Mouse (Mus musculus) G1E (cell line): ENCODE measurements around the gene Arhgef40. TPM values are rescaled to one million over a fixed set of nuclear protein-coding genes. Genes with fewer than 3 reads are reported as not detected.

ENCODE experiments used
- ATAC-seq: 2 replicates; pipeline ENCODE4 v1.8.0; 2016; ENCODE audit warnings: mild to moderate bottlenecking; ENCODE audit not compliant: insufficient number of reproducible peaks, poor library complexity, low FRiP score, severe bottlenecking; ENCODE audit errors: extremely low read depth
- DNase-seq: peaks from one replicate; pipeline ENCODE4 v3.0.0; 2012; ENCODE audit warnings: low spot score
- H3K27me3 ChIP-seq: 2 replicates; pipeline ENCODE4 v1.6.1; 2012; ENCODE audit warnings: mild to moderate bottlenecking, low read length, inconsistent platforms; ENCODE audit not compliant: insufficient read depth
- H3K36me3 ChIP-seq: replicated peaks from 2 replicates; pipeline ENCODE3; 2012; ENCODE audit warnings: mild to moderate bottlenecking, inconsistent platforms
- H3K4me1 ChIP-seq: 2 replicates; pipeline ENCODE4 v1.6.1; 2012; ENCODE audit warnings: low read depth, low read length, inconsistent platforms, mixed read lengths; ENCODE audit not compliant: insufficient read depth
- H3K4me3 ChIP-seq: 2 replicates; pipeline ENCODE4 v1.5.1; 2012; ENCODE audit warnings: low read depth, mild to moderate bottlenecking, inconsistent platforms, low read length, moderate library complexity, mixed read lengths
- H3K9me3 ChIP-seq: replicated peaks from 2 replicates; pipeline ENCODE4 v1.6.1; 2012; ENCODE audit warnings: inconsistent platforms
- CTCF ChIP-seq: IDR thresholded peaks from 2 replicates; pipeline ENCODE4 v1.5.1; 2012; ENCODE audit warnings: low read depth, low read length, inconsistent platforms, mixed read lengths
- GATA1 ChIP-seq: IDR thresholded peaks from 2 replicates; pipeline ENCODE4 v1.6.1; 2012; ENCODE audit warnings: borderline replicate concordance, low read length, inconsistent platforms, mixed read lengths
- GATA2 ChIP-seq: IDR thresholded peaks from 2 replicates; pipeline ENCODE4 v1.6.1; 2012; ENCODE audit warnings: low read depth, low read length, inconsistent platforms, borderline replicate concordance
- POLR2AphosphoS5 ChIP-seq: IDR thresholded peaks from 2 replicates; pipeline ENCODE4 v1.6.1; 2012; ENCODE audit warnings: low read depth, low read length, inconsistent platforms; ENCODE audit not compliant: insufficient replicate concordance
- TAL1 ChIP-seq: conservative IDR thresholded peaks from 2 replicates; pipeline ENCODE4 v1.6.1; 2012; ENCODE audit warnings: low read depth, low read length, inconsistent platforms, mixed read lengths
- polyA plus RNA-seq: library from polyadenylated mRNA; stranded (reverse); fragments of >175 nt; gene quantifications from 2 replicates; pipeline ENCODE4 v1.2.3, GENCODE M21; 2012
- total RNA-seq, 2 experiments: library from RNA; stranded (forward) in 1 of 2; stranded (reverse) in 1 of 2; fragments of 200-1000 nt in 1 of 2; fragments of >200 nt in 1 of 2; fragmentation: Nextera tagmentation in 1 of 2; gene quantifications; 2 replicates each; pipeline ENCODE4 v1.2.3; 2014 to 2017

The Arhgef40 gene
- total and polyA plus RNA-seq, 3 experiments = 3.1 to 37.5 (median 32.2) TPM

GRCm38 (mm10) chr14:52019590-52020340 is 35.2 kb downstream of the Arhgef40 start:
- peak; percentile 55 for ATAC-seq
- no peak for TF ChIP-seq GATA1
- no peak for TF ChIP-seq TAL1
- no peak for TF ChIP-seq POLR2AphosphoS5
- no peak for TF ChIP-seq CTCF
- no peak for TF ChIP-seq GATA2
- DNase-seq = peak; percentile 81
- H3K4me1 ChIP-seq = peaks cover 83% of the 10 kb centered on the region
- H3K27me3 ChIP-seq = no peaks in the 10 kb centered on the region
- H3K36me3 ChIP-seq = peaks cover 24% of the 10 kb centered on the region
- no peaks in the 10 kb centered on the region for H3K9me3 ChIP-seq
- H3K4me3 ChIP-seq = peak overlapping the region; percentile 80

GRCm38 (mm10) chr14:52020486-52021137 is 36.1 kb downstream of the Arhgef40 start, which contains the start of gene Zfp219:
Gene Zfp219, minus strand, starts transcription at chr14:52020733.
- DNase-seq = peak; percentile 68

GRCm38 (mm10) chr14:52021138-52021529 is 36.6 kb downstream of the Arhgef40 start:
- ATAC-seq (no peak), DNase-seq (no peak)
- Histone ChIP-seq H3K4me3 (peak overlapping the region; percentile 51; the same call in 1 of the 2 replicates), H3K9me3 (no peaks in the 10 kb centered on the region), H3K36me3 (peaks cover 24% of the 10 kb centered on the region), H3K4me1 (peaks cover 71% of the 10 kb centered on the region), H3K27me3 (no peaks in the 10 kb centered on the region)
- TF ChIP-seq CTCF (no peak), TAL1 (no peak), GATA1 (no peak), POLR2AphosphoS5 (no peak), GATA2 (no peak)

More at GRCm38 (mm10) chr14:52020486-52021137, 36.1 kb downstream of the Arhgef40 start, which contains the start of gene Zfp219:
- TF ChIP-seq GATA2 (no peak), POLR2AphosphoS5 (0 out of 2 replicates have a peak, but pooled peaks have one; percentile 46)
- H3K4me1 ChIP-seq = peaks cover 76% of the 10 kb centered on the region
- peak; percentile 41; the same call in 1 of the 2 replicates for ATAC-seq
- H3K36me3 ChIP-seq = peaks cover 24% of the 10 kb centered on the region
- H3K4me3 ChIP-seq = peak within 1 kb of the TSS; percentile 80
- H3K27me3 ChIP-seq = no peaks in the 10 kb centered on the region
- H3K9me3 ChIP-seq = no peaks in the 10 kb centered on the region

GRCm38 (mm10) chr14:52021568-52022212 is 37.2 kb downstream of the Arhgef40 start:
- H3K27me3 ChIP-seq = no peaks in the 10 kb centered on the region
- ATAC-seq = peak; percentile 37
- H3K9me3 ChIP-seq = no peaks in the 10 kb centered on the region
- no peak for DNase-seq
- TF ChIP-seq GATA2 (no peak), POLR2AphosphoS5 (no peak), CTCF (no peak), TAL1 (peak; percentile 36; the same call in 1 of the 2 replicates)
- H3K36me3 ChIP-seq = peaks cover 20% of the 10 kb centered on the region
- peaks cover 65% of the 10 kb centered on the region for H3K4me1 ChIP-seq
- H3K4me3 ChIP-seq = no peak overlapping the region; the same call in 1 of the 2 replicates

GRCm38 (mm10) chr14:52022244-52022708 is 37.8 kb downstream of the Arhgef40 start:
- DNase-seq (no peak), ATAC-seq (no peak)
- Histone ChIP-seq H3K36me3 (peaks cover 14% of the 10 kb centered on the region), H3K27me3 (no peaks in the 10 kb centered on the region), H3K9me3 (no peaks in the 10 kb centered on the region), H3K4me3 (peak overlapping the region; percentile 71; the same call in 1 of the 2 replicates), H3K4me1 (peaks cover 61% of the 10 kb centered on the region)
- TF ChIP-seq POLR2AphosphoS5 (no peak), GATA2 (no peak), GATA1 (no peak), TAL1 (no peak), CTCF (no peak)
